Mouse (Mus musculus): ENCODE data around the gene Arhgef40. TPM values are rescaled to one million over a fixed set of nuclear protein-coding genes. Genes with fewer than 3 reads are reported as not detected.

Arhgef40 gene
- 165 and 167 TPM in 2 replicates for polyA plus RNA-seq (2015; fragmentation: Nextera tagmentation; extraction: Ambion mirVana)

DNA sequence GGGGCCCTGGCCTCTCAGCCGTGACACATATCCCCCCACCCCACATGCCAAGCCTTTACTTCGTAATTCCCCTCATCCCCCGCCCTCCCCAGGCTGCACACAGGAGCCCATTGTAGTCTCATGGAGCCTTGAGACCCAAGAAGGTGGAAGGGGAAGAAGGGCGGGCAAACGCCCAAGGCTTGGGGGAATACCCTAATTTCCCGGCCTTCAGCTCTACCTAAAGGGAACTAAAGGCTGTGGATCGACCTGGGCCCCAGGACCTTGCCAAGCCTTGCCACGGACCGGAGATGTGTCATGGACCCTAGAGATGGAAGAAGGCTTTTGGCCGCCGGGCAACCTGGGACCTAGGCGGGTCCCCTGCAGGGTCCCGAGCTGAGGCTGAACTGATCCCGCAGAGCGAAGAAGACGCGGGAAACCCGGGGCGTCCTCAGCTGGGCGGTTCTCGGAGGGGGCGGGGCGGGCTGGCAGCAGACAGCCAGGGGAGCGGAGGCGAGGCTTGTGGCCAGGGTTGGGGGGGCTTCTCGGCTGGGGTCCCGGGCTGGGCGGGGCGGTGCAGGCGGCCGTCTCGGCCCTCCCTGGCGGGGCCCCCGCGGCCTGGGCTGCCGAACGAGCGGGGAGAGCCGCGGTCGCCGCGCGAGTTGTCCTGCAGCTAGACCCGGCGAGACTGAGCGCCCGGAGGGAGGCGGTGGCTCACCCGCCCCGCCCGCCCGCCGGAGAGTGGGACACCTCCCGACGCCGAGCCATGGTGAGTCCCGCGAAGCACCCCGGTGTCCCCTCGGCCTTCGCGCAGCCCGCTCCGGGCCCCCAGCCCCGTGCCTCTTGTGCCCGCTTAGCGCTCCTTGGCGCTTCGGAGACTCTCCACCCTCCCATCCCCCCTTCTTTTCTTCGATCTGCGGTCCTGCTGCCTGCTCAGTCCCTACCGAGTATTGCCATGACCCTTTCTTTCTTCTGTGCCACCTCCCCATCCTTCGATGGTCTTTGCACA lies at the start of gene Arhgef40:
Gene Arhgef40 (plus strand): TSS at position 473 of the 985 bp plus-strand sequence.
- H3K36me3 ChIP-seq: peaks cover 29% of the 10 kb centered on the region
- no peaks in the 10 kb centered on the region for H3K9me3 ChIP-seq
- under 1% methylated on average over 47 of the region's 74 CpGs for WGBS
- peak within 1 kb of the TSS; percentile 98 for H3K27ac ChIP-seq
- H3K4me3 ChIP-seq: peak within 1 kb of the TSS; percentile 77
- H3K4me1 ChIP-seq: peaks cover 39% of the 10 kb centered on the region
- H3K9ac ChIP-seq: peak within 1 kb of the TSS; percentile 91
- no peaks in the 10 kb centered on the region for H3K27me3 ChIP-seq
- peak; percentile 89 for ATAC-seq (ENCODE audit: insufficient number of reproducible peaks, insufficient read depth, low FRiP score, low TSS enrichment, low read depth)
- H3K4me2 ChIP-seq: peak within 1 kb of the TSS; percentile 84

DNA sequence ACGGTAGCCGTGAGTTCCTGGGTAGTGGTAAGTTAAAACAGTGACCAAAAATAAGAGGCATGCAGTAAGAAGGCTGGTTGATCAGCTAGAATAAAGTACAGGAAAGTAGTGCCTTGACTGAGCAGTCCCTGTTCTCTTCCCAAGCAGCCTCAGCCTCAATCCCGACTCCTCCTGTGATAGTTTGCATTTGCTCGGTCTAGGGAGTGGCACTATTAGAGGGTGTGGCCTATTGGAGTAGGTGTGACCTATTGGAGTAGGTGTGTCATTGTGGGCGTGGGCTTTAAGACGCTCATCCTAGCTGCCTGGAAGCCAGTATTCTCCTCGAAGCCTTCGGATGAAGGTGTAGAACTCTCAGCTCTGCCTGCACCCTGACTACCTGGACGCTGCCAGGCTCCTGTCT lies 45.5 kb upstream of the Arhgef40 start:
- Histone ChIP-seq H3K4me3 (no peak overlapping the region), H3K9ac (no peak overlapping the region), H3K4me2 (no peak overlapping the region), H3K27ac (no peak overlapping the region), H3K4me1 (peaks cover 13% of the 10 kb centered on the region), H3K27me3 (no peaks in the 10 kb centered on the region), H3K36me3 (no peaks in the 10 kb centered on the region), H3K9me3 (0 out of 2 replicates have a peak, but pooled peaks cover 8% of the 10 kb centered on the region)
- no peak for ATAC-seq (ENCODE audit: insufficient number of reproducible peaks, insufficient read depth, low FRiP score, low TSS enrichment, low read depth)
- 84% methylated on average over 9 of the region's 9 CpGs for WGBS

DNA sequence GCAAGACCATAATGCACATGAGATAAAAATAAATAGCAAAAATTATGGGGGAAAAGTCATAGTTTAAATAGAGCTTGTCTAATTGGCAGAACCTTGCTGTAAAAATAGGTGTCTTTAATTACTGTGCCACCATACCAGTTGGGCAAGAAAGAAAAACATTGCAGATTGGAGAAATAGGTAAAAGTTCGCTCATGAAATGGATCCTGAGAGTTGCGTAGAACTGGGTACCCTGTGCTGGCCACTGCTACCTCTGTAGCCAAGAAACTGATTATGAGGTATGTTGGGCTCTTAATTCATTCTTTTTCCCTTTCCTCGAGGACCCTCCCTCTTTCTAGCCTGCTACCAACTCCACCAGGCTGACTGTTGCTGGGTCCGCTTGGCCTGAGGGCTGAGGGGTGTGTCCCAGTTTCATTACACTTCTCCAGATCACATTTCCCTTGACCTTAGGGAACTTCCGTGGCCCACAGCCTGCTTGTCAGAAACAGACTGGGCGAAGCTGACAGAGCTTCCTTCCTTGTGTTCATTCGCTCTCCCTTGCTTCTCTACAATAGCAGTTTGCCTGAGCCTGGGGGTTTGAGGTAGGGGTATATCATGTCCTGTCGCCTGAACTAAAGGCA lies 43.5 kb upstream of the Arhgef40 start:
- Histone ChIP-seq H3K9ac (peak overlapping the region; percentile 2; the same call in 1 of the 2 replicates), H3K27me3 (no peaks in the 10 kb centered on the region), H3K4me1 (peaks cover 13% of the 10 kb centered on the region), H3K4me2 (no peak overlapping the region), H3K9me3 (0 out of 2 replicates have a peak, but pooled peaks cover 8% of the 10 kb centered on the region), H3K27ac (no peak overlapping the region), H3K4me3 (no peak overlapping the region), H3K36me3 (no peaks in the 10 kb centered on the region)
- ATAC-seq (ENCODE audit: insufficient number of reproducible peaks, insufficient read depth, low FRiP score, low TSS enrichment, low read depth): no peak
- 17% methylated on average over 8 of the region's 8 CpGs for WGBS

DNA sequence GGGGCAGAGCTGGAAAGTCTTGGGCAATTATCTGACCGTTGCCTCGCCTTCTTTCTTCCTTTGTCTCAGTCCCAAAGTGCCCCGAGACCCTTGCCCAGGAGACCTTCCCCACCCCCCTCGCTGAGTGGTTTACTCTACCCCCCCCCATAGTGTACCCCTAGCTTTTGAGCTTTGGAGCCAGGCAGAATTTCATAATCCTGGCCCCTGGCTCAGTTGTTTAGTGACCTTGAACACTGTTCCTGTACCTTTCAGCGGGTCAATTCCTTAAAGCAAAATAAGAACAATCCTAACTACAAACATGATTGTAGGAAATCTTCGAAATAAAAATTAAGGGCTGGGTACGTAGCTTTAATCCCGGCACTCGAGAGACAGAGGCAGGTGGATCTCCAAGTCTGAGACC lies 42.9 kb upstream of the Arhgef40 start:
- Histone ChIP-seq H3K4me2 (no peak overlapping the region), H3K27ac (no peak overlapping the region)

DNA sequence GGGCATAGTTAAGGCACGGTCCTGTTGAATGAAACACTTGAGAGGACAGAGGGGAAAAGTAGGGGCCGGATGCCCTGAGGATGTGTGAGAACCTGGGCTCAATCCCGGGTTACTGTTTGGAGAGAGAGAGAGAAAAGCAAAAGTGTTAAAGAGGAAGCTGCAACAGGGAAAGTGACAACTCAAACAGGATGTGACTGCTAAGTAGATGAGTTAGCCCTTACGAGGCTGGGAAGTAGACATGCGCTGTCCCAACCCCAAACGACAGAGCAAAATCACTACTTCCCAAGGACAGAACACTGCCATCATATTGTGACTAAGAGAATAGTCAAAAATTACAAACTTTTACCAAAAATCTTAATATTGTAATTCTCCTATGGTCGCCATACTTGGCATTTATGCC lies 42.3 kb upstream of the Arhgef40 start:
- no peak overlapping the region for H3K9ac ChIP-seq
- ATAC-seq (ENCODE audit: insufficient number of reproducible peaks, insufficient read depth, low FRiP score, low TSS enrichment, low read depth): no peak
- no peaks in the 10 kb centered on the region for H3K36me3 ChIP-seq
- no peak overlapping the region for H3K4me2 ChIP-seq
- WGBS: 41% methylated on average over 7 of the region's 7 CpGs
- 0 out of 2 replicates have a peak, but pooled peaks cover 8% of the 10 kb centered on the region for H3K9me3 ChIP-seq
- no peak overlapping the region for H3K27ac ChIP-seq
- no peak overlapping the region for H3K4me3 ChIP-seq
- peaks cover 13% of the 10 kb centered on the region for H3K4me1 ChIP-seq
- no peaks in the 10 kb centered on the region for H3K27me3 ChIP-seq

More for the DNA sequence above, 42.9 kb upstream of the Arhgef40 start:
- 43% methylated on average over 9 of the region's 9 CpGs for WGBS
- 0 out of 2 replicates have a peak, but pooled peaks cover 8% of the 10 kb centered on the region for H3K9me3 ChIP-seq
- peaks cover 13% of the 10 kb centered on the region for H3K4me1 ChIP-seq
- no peak overlapping the region for H3K4me3 ChIP-seq
- no peaks in the 10 kb centered on the region for H3K27me3 ChIP-seq
- no peak for ATAC-seq (ENCODE audit: insufficient number of reproducible peaks, insufficient read depth, low FRiP score, low TSS enrichment, low read depth)
- H3K9ac ChIP-seq: peak overlapping the region; percentile 2; the same call in 1 of the 2 replicates
- H3K36me3 ChIP-seq: no peaks in the 10 kb centered on the region

DNA sequence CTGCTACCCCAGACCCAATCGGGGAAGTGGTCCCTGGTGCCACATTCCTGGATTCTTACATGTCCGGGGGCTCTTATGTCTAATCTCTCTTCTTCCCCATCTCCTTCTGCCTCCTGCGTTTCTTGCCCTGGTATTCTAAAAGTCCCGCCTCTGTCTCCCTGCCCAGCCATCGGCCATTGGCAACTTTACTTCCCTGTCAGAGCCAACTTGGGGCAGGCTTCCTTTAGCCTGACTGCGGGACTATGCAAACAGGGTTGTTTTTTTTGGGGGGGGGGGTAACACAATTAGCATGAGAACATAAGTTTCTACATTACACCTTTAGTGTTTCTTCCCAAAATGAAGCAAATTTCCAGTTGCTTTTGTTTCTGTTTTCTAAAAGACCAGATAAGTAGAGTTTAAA lies 41.2 kb upstream of the Arhgef40 start:
- H3K4me1 ChIP-seq: peaks cover 13% of the 10 kb centered on the region
- no peak overlapping the region for H3K4me3 ChIP-seq
- H3K4me2 ChIP-seq: no peak overlapping the region
- H3K27me3 ChIP-seq: no peaks in the 10 kb centered on the region
- H3K9me3 ChIP-seq: 0 out of 2 replicates have a peak, but pooled peaks cover 3% of the 10 kb centered on the region
- H3K36me3 ChIP-seq: no peaks in the 10 kb centered on the region
- H3K27ac ChIP-seq: no peak overlapping the region
- H3K9ac ChIP-seq: no peak overlapping the region
- no peak for ATAC-seq (ENCODE audit: insufficient number of reproducible peaks, insufficient read depth, low FRiP score, low TSS enrichment, low read depth)
- 80% methylated on average over 6 of the region's 6 CpGs for WGBS

DNA sequence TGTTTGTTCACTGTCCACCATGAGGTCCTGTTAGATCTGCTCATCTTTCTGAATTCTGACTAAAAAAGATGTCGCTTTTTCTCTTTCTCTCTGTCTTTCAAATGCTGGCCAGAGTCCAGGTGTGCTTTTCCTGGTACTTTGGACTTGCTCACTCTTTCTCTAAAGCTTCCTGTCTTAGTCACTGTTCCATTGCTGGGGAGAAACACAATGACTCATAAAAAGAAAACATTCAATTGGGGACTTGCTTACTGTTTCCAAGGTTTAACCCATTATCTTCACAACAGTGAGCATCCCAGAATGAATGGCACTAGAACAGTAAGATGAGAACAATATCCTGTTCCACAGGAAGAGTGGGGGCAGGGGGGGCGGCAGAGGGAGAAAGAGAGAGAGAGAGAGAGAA lies 24.2 kb upstream of the Arhgef40 start:
- Histone ChIP-seq H3K27ac (no peak overlapping the region), H3K9ac (no peak overlapping the region), H3K27me3 (no peaks in the 10 kb centered on the region), H3K9me3 (no peaks in the 10 kb centered on the region), H3K4me1 (no peaks in the 10 kb centered on the region), H3K4me3 (no peak overlapping the region), H3K4me2 (no peak overlapping the region), H3K36me3 (no peaks in the 10 kb centered on the region)
- ATAC-seq (ENCODE audit: insufficient number of reproducible peaks, insufficient read depth, low FRiP score, low TSS enrichment, low read depth): no peak
- WGBS: 95% methylated on average over 2 of the region's 2 CpGs

DNA sequence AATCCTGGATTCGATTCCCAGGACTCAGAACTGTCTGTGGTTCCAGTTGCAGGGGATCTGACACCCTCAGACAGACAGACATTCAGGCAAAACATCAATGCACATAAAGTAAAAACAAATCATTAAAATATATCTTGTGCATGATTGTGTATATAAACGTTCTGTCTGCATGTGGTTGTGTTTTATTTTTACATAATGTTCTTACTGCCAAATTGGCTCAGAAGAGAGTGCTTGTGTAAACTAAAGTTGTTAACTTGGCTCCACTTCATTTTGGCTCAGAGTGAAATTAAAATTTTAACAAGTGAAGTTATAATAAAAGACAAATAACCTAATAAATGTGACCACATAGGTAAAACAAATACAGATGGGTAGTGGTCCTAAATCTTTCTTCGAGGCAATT lies 17.1 kb upstream of the Arhgef40 start:
- Histone ChIP-seq H3K27ac (no peak overlapping the region), H3K4me3 (no peak overlapping the region), H3K4me1 (no peaks in the 10 kb centered on the region), H3K27me3 (no peaks in the 10 kb centered on the region), H3K9me3 (no peaks in the 10 kb centered on the region), H3K4me2 (no peak overlapping the region), H3K9ac (no peak overlapping the region), H3K36me3 (no peaks in the 10 kb centered on the region)
- WGBS: 82% methylated on average over 3 of the region's 3 CpGs
- ATAC-seq (ENCODE audit: insufficient number of reproducible peaks, insufficient read depth, low FRiP score, low TSS enrichment, low read depth): no peak

DNA sequence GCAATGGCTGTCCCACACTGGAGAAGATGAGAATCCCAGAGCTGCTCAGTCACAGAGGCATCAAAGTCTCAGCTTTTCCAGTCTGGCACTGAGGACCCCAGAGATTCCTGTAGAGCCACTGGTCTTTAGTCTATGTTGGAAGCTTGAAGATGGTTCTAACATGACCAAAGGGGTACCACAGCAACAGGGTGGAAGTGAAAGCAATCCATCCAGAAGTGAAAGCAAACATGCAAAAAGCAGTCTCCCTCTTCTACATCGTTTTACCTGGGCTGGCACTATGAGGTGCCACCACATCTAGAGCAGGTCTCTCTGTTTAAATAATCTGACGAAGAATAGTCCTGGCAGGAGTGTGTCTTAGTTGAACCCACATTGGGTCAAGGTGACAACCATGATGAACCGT lies 5.3 kb upstream of the Arhgef40 start:
- no peak overlapping the region for H3K9ac ChIP-seq
- no peaks in the 10 kb centered on the region for H3K36me3 ChIP-seq
- H3K4me2 ChIP-seq: no peak overlapping the region
- no peak for ATAC-seq (ENCODE audit: insufficient number of reproducible peaks, insufficient read depth, low FRiP score, low TSS enrichment, low read depth)
- H3K4me1 ChIP-seq: peaks cover 10% of the 10 kb centered on the region
- no peaks in the 10 kb centered on the region for H3K9me3 ChIP-seq
- H3K27ac ChIP-seq: no peak overlapping the region
- WGBS: 90% methylated on average over 3 of the region's 3 CpGs
- H3K4me3 ChIP-seq: no peak overlapping the region
- no peaks in the 10 kb centered on the region for H3K27me3 ChIP-seq

DNA sequence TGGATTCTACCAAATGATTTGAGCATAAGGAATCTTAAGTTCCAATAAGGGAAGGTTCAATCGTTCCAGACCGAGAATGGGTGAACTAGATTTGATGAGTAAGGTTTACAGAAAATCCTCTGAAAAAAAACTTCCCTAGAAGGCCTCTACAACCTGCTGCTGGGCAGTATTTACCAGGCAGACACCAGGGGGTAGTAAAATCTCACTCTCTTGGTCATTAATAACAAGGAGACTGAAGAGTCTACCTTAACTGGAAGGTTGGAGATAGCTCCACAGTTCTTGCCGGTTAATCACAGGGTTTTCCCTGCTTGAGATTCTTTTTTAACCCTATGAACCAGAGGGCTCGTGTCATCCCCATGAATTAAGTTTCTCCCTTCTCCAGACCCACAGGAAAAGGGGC lies 1.3 kb upstream of the Arhgef40 start:
- ATAC-seq (ENCODE audit: insufficient number of reproducible peaks, insufficient read depth, low FRiP score, low TSS enrichment, low read depth): no peak
- H3K4me2 ChIP-seq: peak overlapping the region; percentile 84; the same call in 1 of the 2 replicates
- H3K36me3 ChIP-seq: peaks cover 16% of the 10 kb centered on the region
- no peaks in the 10 kb centered on the region for H3K27me3 ChIP-seq
- no peak overlapping the region for H3K9ac ChIP-seq
- no peak overlapping the region for H3K4me3 ChIP-seq
- H3K9me3 ChIP-seq: no peaks in the 10 kb centered on the region
- H3K4me1 ChIP-seq: peaks cover 29% of the 10 kb centered on the region
- H3K27ac ChIP-seq: peak overlapping the region; percentile 98; the same call in 1 of the 2 replicates
- WGBS: 58% methylated on average over 4 of the region's 4 CpGs

DNA sequence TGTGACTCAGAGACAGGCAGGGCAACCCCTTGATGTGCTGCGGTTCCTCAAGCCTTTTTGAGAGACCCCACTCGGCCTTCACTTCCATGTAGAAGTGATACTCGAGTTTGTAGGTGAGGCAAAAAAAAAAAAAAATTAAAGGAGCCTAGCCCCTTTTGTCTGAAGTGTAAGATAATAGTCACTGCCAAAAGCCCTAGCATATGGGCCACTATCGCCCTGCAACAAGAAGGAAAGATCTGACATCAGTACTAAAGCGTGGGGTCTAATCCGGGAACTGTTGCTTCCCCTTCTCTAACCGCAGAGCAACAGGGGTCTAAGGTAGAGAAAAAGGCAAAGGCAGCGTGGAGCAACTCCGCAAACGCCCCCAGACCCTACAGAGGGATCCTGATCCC lies 668 bp upstream of the Arhgef40 start:
- H3K27ac ChIP-seq: peak overlapping the region; percentile 98
- H3K9me3 ChIP-seq: no peaks in the 10 kb centered on the region
- H3K4me2 ChIP-seq: peak overlapping the region; percentile 84
- peaks cover 22% of the 10 kb centered on the region for H3K36me3 ChIP-seq
- peak overlapping the region; percentile 91 for H3K9ac ChIP-seq
- H3K4me1 ChIP-seq: peaks cover 33% of the 10 kb centered on the region
- H3K27me3 ChIP-seq: no peaks in the 10 kb centered on the region
- 9% methylated on average over 10 of the region's 10 CpGs for WGBS
- no peak for ATAC-seq (ENCODE audit: insufficient number of reproducible peaks, insufficient read depth, low FRiP score, low TSS enrichment, low read depth)
- H3K4me3 ChIP-seq: peak overlapping the region; percentile 77

Data from embryonic facial prominence, embryonic 13.5 days (tissue).